Mouse (Mus musculus) thymus, adult 18-20 months (tissue): ENCODE data around the gene Olfr926.
"Not testable (repeated sequence)": the region's sequence is repeated elsewhere in the genome, so short reads cannot be mapped to it uniquely, and the experiment has no call there.

Experiments
- DNase-seq, 2 experiments: peaks; one replicate each; pipeline ENCODE4 v3.0.0; 2022; ENCODE audit warnings: mixed read lengths in 2 of 2

The Olfr926 gene

GRCm38 (mm10) chr9:38876826-38877225, at the start of gene Olfr926:
Olfr926 (plus strand) TSS chr9:38877126.
- no peak for DNase-seq

- no peak for DNase-seq
Measured at GRCm38 (mm10) chr9:38833027-38833426, 43.9 kb upstream of the Olfr926 start.

- no peak for DNase-seq
Measured at GRCm38 (mm10) chr9:38844149-38844548, 32.8 kb upstream of the Olfr926 start, which contains the start of gene Olfr924. Olfr924 (plus strand) TSS chr9:38844449.

GRCm38 (mm10) chr9:38854760-38855159, 22.2 kb upstream of the Olfr926 start, which contains the start of gene Olfr26:
Olfr26 (plus strand) TSS chr9:38855060.
- DNase-seq: no peak

DNA sequence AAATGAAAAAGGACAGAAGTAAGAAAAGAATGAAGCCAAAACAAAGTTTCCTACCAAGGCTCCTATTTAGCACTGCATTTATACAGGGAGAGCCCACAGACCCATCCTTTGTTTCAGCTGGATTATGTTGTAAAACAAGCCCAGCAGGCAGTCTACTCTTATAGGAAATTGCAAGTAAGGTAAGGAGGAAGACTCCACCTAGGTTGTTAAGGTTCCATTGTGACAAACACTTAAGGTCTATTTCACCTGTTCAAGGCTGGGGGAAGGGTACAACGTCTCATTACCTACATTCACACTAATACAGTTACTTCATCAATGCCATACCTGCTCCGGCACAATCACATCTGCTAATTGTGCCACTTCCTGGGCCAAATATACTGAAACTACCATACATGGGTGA, 2.0 kb upstream of the Olfr926 start:
- not testable (repeated sequence) for DNase-seq
